Mouse (Mus musculus) embryo, embryonic 10 days (tissue): ENCODE measurements at regions not wholly inside any gene's neighbourhood (a gene's known extent, or its start where the extent isn't known, plus 50 kb on each side); places are given as distances from the start of the nearest gene placed in this dataset.

Experiments
- DNase-seq: peaks from one replicate; pipeline ENCODE4 v3.0.0-alpha.2; 2015; ENCODE audit warnings: low spot score

DNA sequence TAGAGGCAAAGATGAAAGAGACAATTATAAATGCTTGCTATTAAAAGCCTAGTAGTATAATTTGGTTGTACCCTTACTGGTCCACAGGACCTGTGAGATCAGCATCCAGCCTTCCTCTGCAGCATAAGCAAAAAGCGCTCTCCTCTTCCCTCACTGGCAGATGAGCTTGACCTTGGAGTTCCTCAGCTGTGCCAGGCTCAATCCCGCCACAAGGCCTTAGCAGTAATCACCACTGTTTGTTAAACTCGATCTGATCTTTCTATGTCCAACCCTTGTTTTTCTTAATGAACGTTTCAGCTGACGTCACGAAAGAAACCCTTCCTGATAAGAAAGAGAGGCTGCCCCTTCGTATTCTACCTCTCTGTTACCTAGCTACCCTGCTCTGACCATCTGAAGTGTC is 183.5 kb downstream of the Ifng start:
- DNase-seq, result no peak

DNA sequence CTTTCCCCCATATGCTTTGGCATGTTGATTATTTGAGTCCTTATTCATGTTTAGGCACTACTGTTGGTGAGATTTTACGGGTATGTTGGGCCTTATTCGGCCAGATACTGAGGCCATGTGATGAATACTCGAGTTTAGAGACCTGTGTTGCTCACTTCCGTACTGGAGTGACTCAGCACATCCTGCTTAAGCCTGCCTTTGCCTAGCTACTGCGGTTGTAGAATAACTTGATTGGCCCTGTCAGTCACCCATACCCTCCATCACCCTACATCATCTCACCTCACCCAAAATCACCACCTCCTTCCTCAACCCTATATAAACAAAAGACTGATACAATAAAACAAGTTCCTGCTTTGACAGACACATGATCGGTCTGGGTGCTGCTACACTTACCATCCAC is 187.2 kb downstream of the Ifng start:
- DNase-seq, result no peak

- DNase-seq, result no peak
These were observed 188.7 kb downstream of the Ifng start for GRCm38 (mm10) chr10:118629360-118630040.

DNA sequence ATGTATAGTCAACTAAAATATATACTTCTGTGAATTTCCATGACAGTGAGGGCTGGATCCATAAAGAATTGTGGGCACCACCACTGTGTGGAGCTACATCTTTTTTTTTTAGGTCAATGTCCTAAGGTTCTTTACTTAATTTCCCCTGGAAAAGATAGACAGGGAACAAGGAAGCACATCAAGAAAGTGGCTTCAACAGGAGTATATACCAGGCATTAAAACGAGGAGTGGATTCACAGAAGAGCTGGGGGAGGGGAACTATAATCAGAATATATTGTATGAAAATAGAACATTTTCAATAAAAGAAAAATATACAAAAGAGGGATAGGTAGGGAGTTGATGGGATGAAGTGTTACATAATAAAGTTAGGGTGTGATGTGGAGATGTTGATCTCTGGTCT is 190.9 kb downstream of the Ifng start:
- no peak for DNase-seq

GRCm38 (mm10) chr10:118632187-118632586 is 191.3 kb downstream of the Ifng start:
- DNase-seq, result no peak

DNA sequence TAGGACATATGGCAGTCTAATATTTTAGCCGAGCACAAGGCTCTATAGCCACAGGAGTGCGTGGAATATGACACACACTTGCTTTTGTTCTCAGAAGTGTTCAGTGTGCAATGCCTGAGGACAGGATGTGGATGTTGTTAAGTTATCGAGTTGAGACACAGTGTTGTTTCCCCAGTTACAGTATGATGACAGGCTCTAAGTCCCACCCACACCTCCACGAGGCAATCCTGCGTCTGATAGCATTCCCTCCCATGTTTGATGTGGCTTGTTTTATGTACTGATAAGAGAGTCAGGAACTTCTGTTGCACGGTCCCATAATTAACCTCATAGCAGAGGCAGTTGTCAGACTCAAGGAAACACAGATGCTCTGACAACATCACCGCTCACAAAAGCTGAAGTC is 192.6 kb downstream of the Ifng start:
- DNase-seq, result no peak

GRCm38 (mm10) chr10:118639097-118639496 is 198.3 kb downstream of the Ifng start:
- DNase-seq, result no peak

- DNase-seq, result peak; percentile 9
These were observed 199.4 kb downstream of the Ifng start for GRCm38 (mm10) chr10:118640121-118640809.

DNA sequence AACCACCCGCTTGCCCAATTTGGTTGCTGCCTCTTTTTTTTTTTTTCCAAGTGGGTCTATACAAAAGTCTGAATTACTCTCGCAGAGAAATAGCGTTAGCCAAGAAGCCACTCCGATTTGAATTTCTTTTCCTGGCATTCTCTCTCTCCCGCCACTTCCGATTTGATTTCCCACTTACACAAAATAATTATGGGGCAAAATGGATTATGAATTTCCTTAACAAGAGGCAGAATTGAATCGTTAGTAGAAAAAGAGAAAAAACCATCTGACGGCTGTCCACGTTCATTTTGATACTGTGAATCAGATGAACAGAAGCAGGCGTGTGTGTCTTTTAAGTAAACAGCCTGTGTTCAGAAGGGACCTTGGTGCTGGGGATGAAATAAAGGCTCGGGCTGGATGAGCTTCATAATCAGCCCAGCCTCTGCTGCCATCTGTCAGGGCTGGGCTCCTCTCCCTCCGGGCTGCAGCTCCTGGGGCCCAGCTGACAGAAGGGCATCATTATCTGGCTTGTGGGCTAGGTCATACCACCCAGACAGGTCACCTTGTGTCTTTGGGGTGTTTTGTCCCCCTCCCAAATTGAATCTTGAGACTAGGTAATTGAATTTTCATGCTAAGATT is 200.1 kb downstream of the Ifng start:
- DNase-seq, result peak; percentile 14

DNA sequence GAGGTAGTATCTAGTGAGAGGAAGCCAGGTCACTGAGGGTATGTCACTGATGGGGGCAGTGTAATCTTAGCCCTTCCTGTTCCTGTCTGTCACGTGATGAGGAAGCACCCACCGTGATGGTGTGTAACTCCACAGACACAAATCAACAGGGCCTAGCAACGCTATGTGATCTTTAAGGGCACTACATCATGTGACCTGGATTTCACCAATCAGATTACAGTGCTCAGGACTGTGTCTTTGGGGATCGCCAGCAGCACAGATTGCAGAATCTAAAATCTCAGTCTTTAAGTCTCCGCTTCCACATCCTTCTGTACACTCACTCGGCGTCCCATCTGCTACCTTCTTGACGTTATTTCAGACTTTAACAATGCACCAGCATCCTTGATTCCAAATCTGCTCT is 202.8 kb downstream of the Ifng start:
- peak; percentile 7 for DNase-seq

DNA sequence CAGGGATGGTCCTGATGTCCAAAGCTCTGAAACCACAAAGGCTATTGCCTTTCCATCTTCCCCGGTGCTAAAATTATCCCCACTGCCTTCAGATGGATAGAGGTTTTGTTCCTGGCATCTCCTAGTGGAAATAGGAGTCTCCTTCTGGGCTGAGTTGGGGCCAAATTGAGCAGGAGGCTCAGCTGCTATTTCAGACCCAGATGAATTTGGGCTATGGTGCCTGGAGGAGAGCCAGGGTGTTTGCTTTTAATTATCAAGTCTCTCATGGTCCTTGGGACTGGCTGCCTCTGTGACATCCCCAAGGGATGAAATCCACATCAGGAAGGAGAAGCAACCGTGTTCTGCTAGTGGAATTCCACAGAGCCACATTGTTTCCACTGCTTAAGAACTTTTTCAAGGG is 207.3 kb downstream of the Ifng start:
- DNase-seq, result no peak

- DNase-seq, result no peak
These were observed 213.4 kb downstream of the Dyrk2 start for GRCm38 (mm10) chr10:118656561-118656960.

GRCm38 (mm10) chr10:118666009-118666408 is 204.0 kb downstream of the Dyrk2 start:
- no peak for DNase-seq

- DNase-seq, result peak; percentile 65
These were observed 194.1 kb downstream of the Dyrk2 start for GRCm38 (mm10) chr10:118675816-118676465.

GRCm38 (mm10) chr10:118678750-118679418 is 191.1 kb downstream of the Dyrk2 start:
- DNase-seq, result no peak

GRCm38 (mm10) chr10:118679507-118679906 is 190.5 kb downstream of the Dyrk2 start:
- DNase-seq, result no peak

DNA sequence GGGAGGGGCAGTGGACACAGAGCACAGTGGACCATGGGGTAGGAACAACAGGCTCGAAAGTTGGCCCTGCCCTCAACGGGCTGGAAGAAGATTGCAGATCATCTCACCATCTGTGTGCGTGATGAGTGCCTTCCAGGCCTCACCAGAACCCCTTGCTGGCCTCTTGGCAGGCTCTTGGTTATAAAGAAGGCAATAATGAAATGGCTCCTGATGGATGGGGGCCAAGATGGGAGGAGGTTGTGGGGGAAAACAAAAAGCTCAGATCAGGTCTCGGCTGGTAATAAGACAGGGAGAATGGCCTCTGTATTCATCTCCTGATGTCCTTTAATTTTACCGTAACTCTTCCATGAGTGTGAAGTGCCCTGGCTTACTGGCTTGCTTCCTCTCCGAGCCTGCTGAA is 189.1 kb downstream of the Dyrk2 start:
- no peak for DNase-seq

- no peak for DNase-seq
These were observed 186.7 kb downstream of the Dyrk2 start for GRCm38 (mm10) chr10:118683356-118683755.

GRCm38 (mm10) chr10:118699292-118699691 is 170.7 kb downstream of the Dyrk2 start:
- no peak for DNase-seq

DNA sequence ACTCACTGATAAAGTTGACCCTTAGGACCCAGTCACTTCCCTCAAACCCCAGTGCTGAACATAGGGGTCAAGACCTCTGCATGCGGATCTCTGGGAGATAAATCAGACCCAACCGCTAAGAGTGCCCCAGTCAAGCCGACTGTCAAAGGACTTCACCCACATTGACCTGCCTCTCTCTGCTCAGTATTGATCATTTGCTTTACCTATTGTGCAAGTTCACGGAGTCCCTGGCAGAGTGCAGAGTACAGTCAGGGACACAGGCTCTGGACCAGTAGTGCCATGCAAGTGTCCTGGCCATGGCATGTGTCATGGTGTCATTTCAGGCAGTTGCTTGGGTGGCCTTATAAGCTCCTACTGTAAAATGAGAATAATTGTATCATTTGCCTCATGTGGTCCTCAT is 169.9 kb downstream of the Dyrk2 start:
- no peak for DNase-seq

GRCm38 (mm10) chr10:118706020-118706419 is 164.0 kb downstream of the Dyrk2 start:
- DNase-seq, result no peak

DNA sequence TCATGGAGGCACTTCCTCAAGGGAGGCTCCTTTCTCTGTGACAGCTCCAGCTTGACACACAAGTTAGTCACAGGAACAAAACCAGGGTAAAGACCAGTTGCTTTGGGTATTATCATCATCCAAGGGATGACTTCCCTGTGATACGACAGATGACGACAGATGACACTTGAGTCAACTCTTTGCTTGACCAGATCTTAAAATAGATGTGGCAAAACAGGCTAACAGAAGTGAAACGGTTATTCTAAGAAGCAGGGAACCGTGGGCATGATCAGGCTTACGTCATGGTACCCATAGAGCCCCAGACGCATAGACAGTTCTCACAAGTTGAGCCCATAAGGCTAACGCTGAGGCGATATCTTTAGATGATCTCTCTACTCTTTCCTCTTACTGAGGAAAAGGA is 160.3 kb downstream of the Dyrk2 start:
- no peak for DNase-seq
